Mouse (Mus musculus): ENCODE data around the gene Ypel3.

- TF ChIP-seq CTCF (IDR thresholded peaks at IDR 0.05; ENCODE audit: low read depth) (no peak), EP300 (IDR thresholded peaks at IDR 0.05; ENCODE audit: low read depth) (no peak)
These were observed 4.3 kb downstream of the Ypel3 start, which contains the start of gene Tbx6 for GRCm38 (mm10) chr7:126780971-126781635.
